Mouse (Mus musculus): ENCODE data around the gene Ush2a. TPM values are rescaled to one million over a fixed set of nuclear protein-coding genes. Genes with fewer than 3 reads are reported as not detected.
A peak's percentile ranks its signal among the peaks of the same experiment; 100 is the strongest.

Ush2a gene
- total RNA-seq, 2 experiments from 2014 or later: 0.29 to 0.36 TPM

DNA sequence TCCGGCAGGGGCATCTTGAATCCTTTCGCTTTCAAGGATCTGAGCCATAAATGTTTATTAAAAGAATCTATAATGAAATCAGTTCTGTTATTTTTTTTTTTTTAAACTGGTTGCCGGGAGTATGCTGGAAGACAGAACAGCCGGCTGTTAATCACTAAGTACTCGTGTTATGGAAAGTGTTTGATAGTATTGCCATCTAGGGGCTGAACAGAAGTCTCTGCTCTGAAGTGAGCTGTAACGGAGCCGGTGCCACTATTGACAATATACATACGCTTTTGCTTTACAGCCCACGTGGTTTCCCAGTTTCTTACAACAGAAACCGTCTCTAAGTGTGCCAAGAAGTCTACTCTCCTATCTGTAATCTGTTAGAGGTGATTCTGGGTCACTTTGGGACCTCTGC, 642.3 kb downstream of the Ush2a start:
- no peak for DNase-seq

DNA sequence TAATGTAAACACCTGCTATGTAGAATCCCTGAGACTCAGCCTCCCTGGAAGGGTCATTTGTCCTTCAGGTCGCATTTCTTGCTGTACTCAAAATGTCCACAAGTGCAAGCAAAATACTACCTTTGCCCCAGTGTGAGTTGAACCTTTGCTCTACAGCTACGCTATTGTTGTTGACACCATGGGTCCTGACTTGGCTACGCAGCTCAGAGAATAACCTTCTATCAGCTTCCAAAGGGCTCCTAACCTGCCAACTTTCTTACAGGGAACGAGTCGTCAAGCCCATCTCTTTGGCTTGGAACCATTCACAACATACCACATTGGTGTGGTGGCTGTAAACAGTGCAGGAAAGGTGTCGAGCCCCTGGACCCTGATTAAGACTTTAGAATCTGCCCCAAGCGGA, 644.4 kb downstream of the Ush2a start:
- DNase-seq: no peak

DNA sequence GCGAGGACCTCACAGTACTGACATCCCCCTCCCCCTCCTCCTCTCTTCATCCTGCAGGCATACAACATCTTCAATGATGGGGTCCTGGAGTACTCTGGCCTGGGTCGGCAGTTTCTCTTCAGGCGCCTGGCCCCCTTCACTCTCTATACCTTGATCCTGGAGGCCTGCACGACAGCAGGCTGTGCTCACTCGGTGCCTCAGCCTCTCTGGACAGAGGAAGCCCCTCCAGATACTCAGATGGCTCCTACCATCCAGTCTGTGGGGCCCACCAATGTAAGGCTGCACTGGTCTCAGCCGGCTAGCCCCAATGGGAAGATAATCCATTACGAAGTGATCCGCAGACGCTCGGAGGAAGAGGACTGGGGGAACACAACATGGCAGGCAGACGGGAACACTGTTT, 648.8 kb downstream of the Ush2a start:
- DNase-seq: no peak

- no peak for DNase-seq
Observed at GRCm38 (mm10) chr1:188919946-188920345, 658.1 kb downstream of the Ush2a start.

- DNase-seq: no peak
Observed at GRCm38 (mm10) chr1:188937246-188937780, 675.5 kb downstream of the Ush2a start.

GRCm38 (mm10) chr1:188945326-188945725, 683.5 kb downstream of the Ush2a start:
- no peak for DNase-seq

- DNase-seq: no peak
Observed at GRCm38 (mm10) chr1:188946849-188947248, 685.0 kb downstream of the Ush2a start.

DNA sequence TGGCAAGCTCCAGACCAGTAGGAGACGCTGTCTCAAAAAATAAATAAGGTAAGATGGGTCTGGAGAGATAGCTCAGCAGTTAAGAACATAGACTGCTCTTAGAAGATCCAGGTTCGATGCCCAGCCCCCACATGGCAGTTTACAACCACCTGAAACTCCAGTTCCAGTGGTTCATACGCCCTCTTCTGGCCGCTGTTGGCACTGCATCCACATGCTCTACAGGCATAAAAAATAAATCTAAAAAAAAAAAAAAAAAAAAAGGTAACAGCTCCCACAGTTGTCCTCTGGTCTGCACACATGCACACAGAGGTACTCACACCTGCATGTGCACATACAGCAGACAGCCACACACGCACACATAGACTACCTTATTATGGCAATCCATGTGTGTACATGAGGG, 686.0 kb downstream of the Ush2a start:
- DNase-seq: peak; percentile 17

- no peak for DNase-seq
Observed at GRCm38 (mm10) chr1:188948276-188948675, 686.5 kb downstream of the Ush2a start.

GRCm38 (mm10) chr1:188951091-188951490, 689.3 kb downstream of the Ush2a start:
- DNase-seq: no peak

GRCm38 (mm10) chr1:188952501-188952900, 690.7 kb downstream of the Ush2a start:
- no peak for DNase-seq

GRCm38 (mm10) chr1:188973078-188973477, 711.3 kb downstream of the Ush2a start:
- no peak for DNase-seq

DNA sequence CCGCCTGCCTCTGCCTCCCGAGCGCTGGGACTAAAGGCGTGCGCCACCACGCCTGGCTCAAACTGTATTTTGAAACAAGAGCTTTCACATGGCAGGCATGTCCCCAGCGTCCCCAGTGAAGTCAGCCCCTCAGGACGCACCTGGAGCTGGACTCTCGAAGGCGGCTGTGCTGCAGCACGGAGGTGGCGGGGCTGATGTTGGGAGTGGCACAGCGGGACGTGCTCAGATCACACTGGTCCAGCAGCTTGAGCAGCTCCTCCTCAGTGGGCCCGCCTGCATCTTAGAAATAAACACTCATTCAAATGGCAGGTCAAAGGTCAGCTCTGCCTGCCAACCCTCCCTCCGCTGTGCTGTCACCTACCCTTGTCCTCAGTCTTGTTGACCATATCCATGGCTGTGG, 712.1 kb downstream of the Ush2a start:
- no peak for DNase-seq

DNA sequence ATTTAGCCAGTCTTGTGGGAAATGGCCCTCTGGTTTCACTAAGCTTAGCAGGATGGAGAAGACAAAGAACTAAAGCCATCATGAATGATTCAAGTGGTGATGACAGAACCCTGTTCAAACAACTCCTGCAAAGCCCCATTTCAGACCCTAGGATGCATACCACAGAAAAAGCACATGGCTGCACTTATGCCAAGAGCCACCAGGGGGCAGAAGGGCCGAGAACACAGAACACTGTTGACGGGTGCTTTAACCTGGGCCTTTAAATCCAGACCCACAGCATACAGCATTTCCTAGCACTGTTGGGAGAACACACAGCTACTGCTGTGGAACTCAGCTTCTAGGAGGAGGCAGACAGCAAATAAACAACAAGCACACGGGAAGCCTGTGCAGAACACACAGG, 718.2 kb downstream of the Ush2a start:
- peak; percentile 74 for DNase-seq

- peak; percentile 29 for DNase-seq
Observed at GRCm38 (mm10) chr1:188993218-188993617, 731.4 kb downstream of the Ush2a start.

GRCm38 (mm10) chr1:188997921-188998320, 736.1 kb downstream of the Ush2a start:
- no peak for DNase-seq

- DNase-seq: no peak
Observed at GRCm38 (mm10) chr1:188999981-189000380, 738.2 kb downstream of the Ush2a start.

DNA sequence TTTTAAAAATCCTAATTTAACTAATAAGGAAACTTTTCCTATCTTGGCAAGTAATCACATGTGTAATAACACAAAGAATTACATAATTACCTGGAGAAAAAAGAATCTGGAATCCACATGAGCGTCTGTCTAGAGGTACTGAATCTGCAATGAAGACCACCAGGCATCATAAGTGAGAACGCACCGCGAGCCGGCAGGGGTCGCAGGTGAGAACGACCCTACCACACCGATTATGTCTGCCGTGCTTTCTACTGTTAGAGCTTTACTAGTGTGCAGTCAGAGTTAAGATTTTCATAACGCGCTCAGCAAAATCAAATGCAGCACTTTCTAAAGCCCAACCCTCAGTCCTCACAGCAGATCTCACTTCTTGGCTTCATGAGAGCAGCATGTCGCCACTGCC, 740.0 kb downstream of the Ush2a start:
- no peak for DNase-seq

DNA sequence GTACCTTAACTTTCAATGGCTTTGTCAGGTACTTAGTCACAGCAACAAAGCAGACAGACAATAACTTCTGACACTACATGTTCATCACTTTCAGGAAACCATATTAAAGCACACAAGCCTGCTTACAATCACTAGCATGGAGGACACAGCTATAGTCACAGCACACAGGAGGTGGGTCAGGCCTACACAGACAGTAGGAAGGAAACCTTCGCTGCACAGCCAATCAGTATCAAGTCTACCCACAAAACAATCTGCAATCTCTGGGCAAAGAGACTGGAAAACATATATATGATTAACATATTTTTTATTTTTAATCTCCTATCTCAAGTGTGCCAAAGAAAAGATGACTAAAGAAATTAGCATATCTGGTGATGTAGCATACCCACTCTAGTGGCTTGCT, 743.0 kb downstream of the Ush2a start:
- DNase-seq: no peak

GRCm38 (mm10) chr1:189006267-189006666, 744.4 kb downstream of the Ush2a start:
- no peak for DNase-seq

DNA sequence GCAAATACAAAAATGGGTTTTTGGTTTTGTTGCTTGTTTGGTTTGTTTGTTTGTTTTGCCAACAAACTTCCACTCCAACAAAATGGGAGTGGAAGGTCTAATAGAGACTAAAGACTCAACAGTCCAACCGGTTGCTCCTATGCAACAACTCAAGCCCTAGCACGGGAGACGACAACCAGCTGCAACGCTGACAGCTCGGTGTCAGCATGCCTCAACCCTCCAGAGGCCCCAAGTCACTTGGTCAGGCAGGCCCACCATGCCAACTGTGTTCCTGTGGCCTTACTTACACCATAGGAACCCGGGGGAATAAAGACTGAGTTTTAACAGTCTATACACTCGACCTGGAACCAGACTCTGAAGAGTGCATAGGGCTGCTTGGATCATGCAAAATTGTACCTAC, 745.0 kb downstream of the Ush2a start:
- DNase-seq: no peak

DNA sequence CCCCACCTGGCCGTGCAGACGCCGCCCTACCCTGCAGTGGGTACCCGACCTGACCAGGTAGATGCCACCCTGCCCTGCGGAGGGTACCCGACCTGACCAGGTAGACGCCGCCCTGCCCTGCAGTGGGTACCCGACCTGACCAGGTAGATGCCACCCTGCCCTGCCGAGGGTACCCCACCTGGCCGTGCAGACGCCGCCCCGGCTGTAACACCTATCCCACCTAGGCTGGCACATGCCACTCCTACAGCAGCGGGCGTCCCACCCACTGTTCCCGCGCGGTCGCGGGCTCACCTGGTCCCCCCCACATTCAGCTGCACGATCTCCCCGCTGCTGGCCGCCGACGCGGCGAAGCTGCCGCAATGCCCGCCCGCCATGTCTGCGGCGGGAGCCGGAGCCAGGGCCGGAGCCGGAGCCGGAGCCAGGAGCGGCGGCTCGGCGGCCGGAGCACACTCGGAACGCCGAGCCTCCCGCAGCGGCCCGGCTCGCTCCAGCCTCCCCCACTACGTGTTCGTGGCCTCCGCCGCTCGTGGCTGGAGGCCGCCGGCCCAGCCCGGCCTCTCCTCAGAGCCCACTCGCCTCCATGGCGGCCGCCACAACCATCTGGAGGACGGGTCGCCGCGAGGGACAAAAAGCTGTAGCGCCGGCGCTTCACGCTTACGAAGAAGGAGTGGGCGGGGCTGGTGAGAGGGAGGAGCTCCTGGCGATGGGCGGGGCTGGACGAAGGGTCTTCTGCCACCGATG, 745.6 kb downstream of the Ush2a start, which contains the start of gene Kctd3:
TSS of gene Kctd3 (minus strand) at position 603 of the 741 bp plus-strand sequence.
- DNase-seq: peak; percentile 99

- no peak for DNase-seq
Observed at GRCm38 (mm10) chr1:189007980-189008324, 746.1 kb downstream of the Ush2a start.

- DNase-seq: no peak
Observed at GRCm38 (mm10) chr1:189010671-189011070, 748.8 kb downstream of the Ush2a start.

Data from heart, postnatal 4 days (tissue).